Mouse (Mus musculus) adrenal gland, postnatal 0 days (tissue): ENCODE measurements around the gene Dnajc15. TPM values are rescaled to one million over a fixed set of nuclear protein-coding genes. Genes with fewer than 3 reads are reported as not detected.

Experiments
- polyA plus RNA-seq: library from polyadenylated mRNA; unstranded; fragments of >200 nt; fragmentation: Nextera tagmentation; extraction: Ambion mirVana; gene quantifications from 2 replicates; pipeline ENCODE4 v1.2.1, GENCODE M21; 2015

Dnajc15 gene
- polyA plus RNA-seq = 833 and 1,068 TPM in 2 replicates

GRCm38 (mm10) chr14:77874304-77875241, at the start of gene Dnajc15:
Gene Dnajc15, minus strand, starts transcription at chr14:77875125.

DNA sequence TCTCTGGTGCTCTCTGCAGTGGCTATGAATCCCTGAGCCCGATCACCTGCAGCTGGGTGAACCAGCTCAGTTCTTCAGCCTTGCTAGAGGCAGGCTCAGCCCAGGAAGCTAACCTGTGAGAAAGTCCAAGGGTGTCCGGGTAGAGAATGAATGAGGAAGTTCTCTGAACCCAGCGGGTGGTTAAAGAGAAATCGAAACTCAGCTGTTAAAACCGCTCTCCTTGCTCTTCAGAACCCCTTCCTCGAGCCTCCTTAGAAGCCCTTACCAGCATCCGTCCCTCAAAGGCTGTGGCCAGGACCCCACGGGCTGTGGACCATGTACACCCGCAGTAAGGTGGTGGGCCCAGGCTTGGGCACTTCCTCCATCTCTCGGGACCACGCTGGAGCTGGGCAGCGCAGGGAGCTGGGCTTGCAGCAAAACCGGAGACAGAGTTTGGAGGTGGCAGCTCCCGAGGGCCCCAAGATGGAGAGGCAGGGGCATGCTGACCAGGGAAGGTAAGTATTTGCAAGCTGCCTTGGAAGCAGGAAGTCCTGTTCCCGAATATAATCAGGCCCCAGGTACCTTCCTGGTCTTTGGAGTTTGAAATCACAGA, 29.3 kb upstream of the Dnajc15 start, which contains the start of gene Epsti1:
Epsti1 (plus strand) TSS at position 69 of the 592 bp plus-strand sequence.

Other genes with a start within 250 kb of the Dnajc15 start
- 2.4 and 2.7 TPM in 2 replicates for gene Epsti1, start 29.1 kb upstream of the Dnajc15 start, polyA plus RNA-seq
- not detected in 2 replicates for gene Fam216b, start 213.9 kb upstream of the Dnajc15 start, polyA plus RNA-seq